Mouse (Mus musculus): ENCODE data around the gene Rnasek. TPM values are rescaled to one million over a fixed set of nuclear protein-coding genes. Genes with fewer than 3 reads are reported as not detected.
A peak's percentile ranks its signal among the peaks of the same experiment; 100 is the strongest.

Rnasek gene
- polyA plus RNA-seq, 1 experiment, result 125 TPM

- TF ChIP-seq POLR2A (IDR thresholded peaks at IDR 0.05; ENCODE audit: borderline replicate concordance, extremely low read depth, insufficient read depth, insufficient read length, poor library complexity, severe bottlenecking), result no peak
- TF ChIP-seq CTCF (IDR thresholded peaks at IDR 0.05; ENCODE audit: borderline replicate concordance, extremely low read depth, insufficient read depth, insufficient read length), result no peak
- no peak for DNase-seq (ENCODE audit: low read depth)
These were observed 19.4 kb upstream of the Rnasek start for GRCm38 (mm10) chr11:70259035-70259434.

- TF ChIP-seq POLR2A (IDR thresholded peaks at IDR 0.05; ENCODE audit: borderline replicate concordance, extremely low read depth, insufficient read depth, insufficient read length, poor library complexity, severe bottlenecking), result no peak
- TF ChIP-seq CTCF (IDR thresholded peaks at IDR 0.05; ENCODE audit: borderline replicate concordance, extremely low read depth, insufficient read depth, insufficient read length), result peak; percentile 29; the same call in 1 of the 2 replicates
- DNase-seq (ENCODE audit: low read depth), result no peak
These were observed 15.4 kb upstream of the Rnasek start, which contains the start of gene Alox12 for GRCm38 (mm10) chr11:70254931-70255531. Gene Alox12, minus strand, starts transcription at chr11:70255353.

GRCm38 (mm10) chr11:70254337-70254736 lies 14.7 kb upstream of the Rnasek start:
- no peak for DNase-seq (ENCODE audit: low read depth)
- no peak for TF ChIP-seq POLR2A (IDR thresholded peaks at IDR 0.05; ENCODE audit: borderline replicate concordance, extremely low read depth, insufficient read depth, insufficient read length, poor library complexity, severe bottlenecking)
- TF ChIP-seq CTCF (IDR thresholded peaks at IDR 0.05; ENCODE audit: borderline replicate concordance, extremely low read depth, insufficient read depth, insufficient read length), result no peak

- TF ChIP-seq CTCF (IDR thresholded peaks at IDR 0.05; ENCODE audit: borderline replicate concordance, extremely low read depth, insufficient read depth, insufficient read length) (no peak), POLR2A (IDR thresholded peaks at IDR 0.05; ENCODE audit: borderline replicate concordance, extremely low read depth, insufficient read depth, insufficient read length, poor library complexity, severe bottlenecking) (no peak)
- no peak for DNase-seq (ENCODE audit: low read depth)
These were observed 12.2 kb upstream of the Rnasek start for GRCm38 (mm10) chr11:70251853-70252252.

- TF ChIP-seq CTCF (IDR thresholded peaks at IDR 0.05; ENCODE audit: borderline replicate concordance, extremely low read depth, insufficient read depth, insufficient read length) (no peak), POLR2A (IDR thresholded peaks at IDR 0.05; ENCODE audit: borderline replicate concordance, extremely low read depth, insufficient read depth, insufficient read length, poor library complexity, severe bottlenecking) (no peak)
These were observed 10.5 kb upstream of the Rnasek start for GRCm38 (mm10) chr11:70250150-70250549.

GRCm38 (mm10) chr11:70247136-70247845 lies 7.6 kb upstream of the Rnasek start:
- DNase-seq (ENCODE audit: low read depth), result peak; percentile 53
- peak; percentile 70; the same call in 1 of the 2 replicates for TF ChIP-seq CTCF (IDR thresholded peaks at IDR 0.05; ENCODE audit: borderline replicate concordance, extremely low read depth, insufficient read depth, insufficient read length)
- TF ChIP-seq POLR2A (IDR thresholded peaks at IDR 0.05; ENCODE audit: borderline replicate concordance, extremely low read depth, insufficient read depth, insufficient read length, poor library complexity, severe bottlenecking), result no peak

More at GRCm38 (mm10) chr11:70250150-70250549, 10.5 kb upstream of the Rnasek start:
- DNase-seq (ENCODE audit: low read depth), result no peak

GRCm38 (mm10) chr11:70242591-70242990 lies 2.9 kb upstream of the Rnasek start:
- DNase-seq (ENCODE audit: low read depth), result no peak
- no peak for TF ChIP-seq CTCF (IDR thresholded peaks at IDR 0.05; ENCODE audit: borderline replicate concordance, extremely low read depth, insufficient read depth, insufficient read length)
- no peak for TF ChIP-seq POLR2A (IDR thresholded peaks at IDR 0.05; ENCODE audit: borderline replicate concordance, extremely low read depth, insufficient read depth, insufficient read length, poor library complexity, severe bottlenecking)

GRCm38 (mm10) chr11:70238591-70239440 lies 826 bp downstream of the Rnasek start:
- TF ChIP-seq POLR2A (IDR thresholded peaks at IDR 0.05; ENCODE audit: borderline replicate concordance, extremely low read depth, insufficient read depth, insufficient read length, poor library complexity, severe bottlenecking) (no peak), CTCF (IDR thresholded peaks at IDR 0.05; ENCODE audit: borderline replicate concordance, extremely low read depth, insufficient read depth, insufficient read length) (no peak)
- DNase-seq (ENCODE audit: low read depth), result no peak

GRCm38 (mm10) chr11:70237457-70238167 lies 2.0 kb downstream of the Rnasek start, which contains the start of gene 0610010K14Rik:
Gene 0610010K14Rik, minus strand, starts transcription at chr11:70237914.
- DNase-seq (ENCODE audit: low read depth), result peak; percentile 99
- TF ChIP-seq CTCF (IDR thresholded peaks at IDR 0.05; ENCODE audit: borderline replicate concordance, extremely low read depth, insufficient read depth, insufficient read length) (peak; percentile 55; the same call in 1 of the 2 replicates), POLR2A (IDR thresholded peaks at IDR 0.05; ENCODE audit: borderline replicate concordance, extremely low read depth, insufficient read depth, insufficient read length, poor library complexity, severe bottlenecking) (peak; percentile 82; the same call in 1 of the 2 replicates)

- DNase-seq (ENCODE audit: low read depth), result no peak
- TF ChIP-seq POLR2A (IDR thresholded peaks at IDR 0.05; ENCODE audit: borderline replicate concordance, extremely low read depth, insufficient read depth, insufficient read length, poor library complexity, severe bottlenecking), result no peak
- no peak for TF ChIP-seq CTCF (IDR thresholded peaks at IDR 0.05; ENCODE audit: borderline replicate concordance, extremely low read depth, insufficient read depth, insufficient read length)
These were observed 2.9 kb downstream of the Rnasek start for GRCm38 (mm10) chr11:70236717-70237116.
